Mouse (Mus musculus): ENCODE measurements around the gene Mroh2b. TPM values are rescaled to one million over a fixed set of nuclear protein-coding genes. Genes with fewer than 3 reads are reported as not detected.

Gene Mroh2b
- polyA plus RNA-seq (2021; fragmentation: Nextera tagmentation) = not detected in 2 replicates
- long read RNA-seq, experiment 1 = 0 reads
- long read RNA-seq, experiment 2 = 0 reads

GRCm38 (mm10) chr15:4898437-4898836 lies at the start of gene Mroh2b:
TSS of gene Mroh2b (plus strand) at chr15:4898737.

Other genes starting within 250 kb of the Mroh2b start
- gene C6, start 171.6 kb upstream of the Mroh2b start, polyA plus RNA-seq (2021; fragmentation: Nextera tagmentation) = not detected in 2 replicates
- gene C7, start 165.0 kb downstream of the Mroh2b start, polyA plus RNA-seq (2021; fragmentation: Nextera tagmentation) = 0.06 TPM in 1 of 2 replicates, not detected in the other
- gene Card6, start 209.8 kb downstream of the Mroh2b start, polyA plus RNA-seq (2021; fragmentation: Nextera tagmentation) = 1.3 and 1.8 TPM in 2 replicates
- 3,366 and 3,436 TPM in 2 replicates for gene Rpl37, start 217.9 kb downstream of the Mroh2b start, polyA plus RNA-seq (2021; fragmentation: Nextera tagmentation)
- gene Prkaa1, start 245.1 kb downstream of the Mroh2b start, polyA plus RNA-seq (2021; fragmentation: Nextera tagmentation) = 5.6 and 7.6 TPM in 2 replicates

Measured in layer of hippocampus, adult 6 months (tissue).